Mouse (Mus musculus) MEL (cell line): Measurements from ENCODE around the gene Cfd.

Experiments used
- CTCF ChIP-seq, 3 experiments: IDR thresholded peaks in 2 of 3; conservative IDR thresholded peaks in 1 of 3; 2 replicates each; pipeline ENCODE4 v1.5.1; 2011 to 2012; ENCODE audit warnings: low read length in 3 of 3, low read depth in 2 of 3, mild to moderate bottlenecking in 2 of 3, improper control_type of control experiment in 1 of 3, inconsistent platforms in 1 of 3, mixed read lengths in 1 of 3, moderate library complexity in 1 of 3; ENCODE audit not compliant: control insufficient read depth in 1 of 3, insufficient read depth in 1 of 3, poor library complexity in 1 of 3, severe bottlenecking in 1 of 3
- E2F4 ChIP-seq: IDR thresholded peaks from 2 replicates; pipeline ENCODE4 v1.6.1; 2011; ENCODE audit warnings: low read depth, low read length, improper control_type of control experiment, borderline replicate concordance
- GATA1 ChIP-seq: IDR thresholded peaks from 2 replicates; pipeline ENCODE4 v1.6.1; 2011; ENCODE audit warnings: low read depth, low read length, improper control_type of control experiment
- MAX ChIP-seq: IDR thresholded peaks from 2 replicates; pipeline ENCODE4 v1.6.1; 2011; ENCODE audit warnings: low read length, improper control_type of control experiment
- MEF2A ChIP-seq: IDR thresholded peaks from 2 replicates; pipeline ENCODE4 v1.6.1; 2014; ENCODE audit warnings: low read depth, mild to moderate bottlenecking, inconsistent platforms, low read length, improper control_type of control experiment; ENCODE audit not compliant: poor library complexity, insufficient replicate concordance, severe bottlenecking; ENCODE audit errors: extremely low read depth
- MYC ChIP-seq: IDR thresholded peaks from 2 replicates; pipeline ENCODE4 v1.6.1; 2011; ENCODE audit warnings: low read depth, mild to moderate bottlenecking, low read length, improper control_type of control experiment, moderate library complexity
- POLR2A ChIP-seq, 2 experiments: IDR thresholded peaks; 2 replicates each; pipeline ENCODE4 v1.6.1; 2011 to 2012; ENCODE audit warnings: low read length in 2 of 2, mild to moderate bottlenecking in 2 of 2, control low read depth in 1 of 2, improper control_type of control experiment in 1 of 2, low read depth in 1 of 2, moderate library complexity in 1 of 2; ENCODE audit not compliant: control insufficient read depth in 1 of 2, insufficient read depth in 1 of 2, poor library complexity in 1 of 2

DNA sequence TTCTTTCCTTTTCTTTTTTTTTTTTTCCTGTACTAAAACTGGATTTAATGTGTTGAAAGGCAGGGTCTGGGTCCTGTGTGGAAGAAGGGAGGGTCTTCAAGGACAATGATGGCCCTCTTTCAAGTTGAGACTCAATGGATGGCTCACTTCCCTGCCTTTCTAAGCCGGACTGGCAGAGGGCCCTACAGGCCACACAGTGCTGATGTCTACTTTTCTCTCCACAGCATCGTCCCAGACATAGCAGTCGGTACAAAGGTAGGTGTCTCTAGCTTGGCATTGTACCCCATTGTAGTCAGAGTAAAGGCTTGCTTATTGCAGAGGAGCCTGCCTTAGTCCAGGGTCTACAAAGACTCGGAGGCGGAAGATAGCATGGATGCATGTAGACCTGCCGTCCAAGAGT lies 34.4 kb upstream of the Cfd start:
- TF ChIP-seq POLR2A (IDR thresholded peaks at IDR 0.05; ENCODE audit: control insufficient read depth in 1 of 2, insufficient read depth in 1 of 2, low read depth in 1 of 2, low read length in 2 of 2, poor library complexity in 1 of 2) (no peak), MYC (no peak), MEF2A (no peak), CTCF (IDR thresholded peaks at IDR 0.05 in 2 of 3, conservative IDR thresholded peaks at IDR 0.05 in 1 of 3; ENCODE audit: control insufficient read depth in 1 of 3, insufficient read depth in 1 of 3, low read depth in 2 of 3, low read length in 3 of 3, poor library complexity in 1 of 3, severe bottlenecking in 1 of 3) (no peak), GATA1 (no peak), E2F4 (no peak), MAX (no peak)
